Mouse (Mus musculus): ENCODE data around the gene Lrrc42. TPM values are rescaled to one million over a fixed set of nuclear protein-coding genes. Genes with fewer than 3 reads are reported as not detected.
A peak's percentile ranks its signal among the peaks of the same experiment; 100 is the strongest.

The Lrrc42 gene
- total RNA-seq (2021) = 10 to 100 TPM; 39.5 to 41.2 TPM
- long read RNA-seq, transcript Lrrc42-201 (8 exons, 1,755 nt) = major isoform, 10 of 20 reads
- long read RNA-seq, partial matches to known transcripts = 7 of 20 reads
- long read RNA-seq, other reads (novel, unspliced or antisense) = 3 of 20 reads

DNA sequence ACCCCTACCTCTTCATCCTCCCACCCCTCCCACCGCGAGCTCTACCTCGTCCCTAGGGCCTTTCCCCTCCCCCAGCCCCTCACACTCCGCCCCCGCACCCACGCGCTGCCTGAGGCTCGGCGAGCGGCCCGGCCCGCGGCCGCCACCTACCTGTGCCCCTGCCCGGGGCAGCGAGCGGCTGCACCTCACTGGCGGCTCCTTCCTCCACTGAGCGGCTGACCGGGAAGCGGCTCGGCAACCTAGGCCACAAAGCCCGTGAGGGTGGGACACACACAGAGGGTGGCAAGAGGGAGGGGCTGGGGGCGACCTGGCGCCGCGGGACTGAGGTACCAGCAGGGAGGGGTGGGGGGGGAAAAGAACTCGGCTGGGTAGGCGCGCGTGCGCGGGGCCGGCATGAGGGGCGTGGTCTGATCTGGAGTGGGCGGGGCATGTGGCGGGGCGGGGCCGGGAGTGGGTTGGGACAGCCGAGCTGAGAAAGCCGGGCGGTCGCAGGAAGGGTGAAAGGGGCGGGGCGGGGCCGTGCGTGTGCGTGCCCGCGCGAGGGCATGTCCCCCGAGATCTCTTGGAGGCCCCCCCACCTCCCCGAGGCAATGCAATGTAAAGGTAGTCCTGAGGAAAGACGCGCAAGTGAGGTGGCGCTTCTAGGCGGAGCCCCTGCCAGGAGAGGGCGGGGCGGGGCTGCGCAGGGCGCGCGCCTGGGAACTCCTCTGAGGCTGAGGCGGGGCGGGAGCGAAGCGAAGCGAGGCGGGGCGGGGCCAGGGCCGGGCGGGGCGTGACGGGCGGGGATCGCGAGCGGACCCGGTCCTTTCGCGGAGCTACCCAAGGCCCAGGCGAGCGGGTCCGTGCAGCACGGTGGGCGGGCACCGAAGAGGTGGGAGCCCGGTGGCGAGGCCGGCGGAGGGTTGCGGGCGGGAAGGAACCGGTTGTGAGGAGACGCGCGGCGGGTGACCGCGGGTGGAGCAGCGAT, at the start of gene Lrrc42, which contains the start of gene Hspb11:
Gene Lrrc42 (minus strand): TSS at position 408 of the 967 bp plus-strand sequence.
Gene Hspb11 (plus strand): TSS at position 469 of the 967 bp plus-strand sequence.
- peak; percentile 91 to 94 for DNase-seq (ENCODE audit: low spot score in 2 of 2)

DNA sequence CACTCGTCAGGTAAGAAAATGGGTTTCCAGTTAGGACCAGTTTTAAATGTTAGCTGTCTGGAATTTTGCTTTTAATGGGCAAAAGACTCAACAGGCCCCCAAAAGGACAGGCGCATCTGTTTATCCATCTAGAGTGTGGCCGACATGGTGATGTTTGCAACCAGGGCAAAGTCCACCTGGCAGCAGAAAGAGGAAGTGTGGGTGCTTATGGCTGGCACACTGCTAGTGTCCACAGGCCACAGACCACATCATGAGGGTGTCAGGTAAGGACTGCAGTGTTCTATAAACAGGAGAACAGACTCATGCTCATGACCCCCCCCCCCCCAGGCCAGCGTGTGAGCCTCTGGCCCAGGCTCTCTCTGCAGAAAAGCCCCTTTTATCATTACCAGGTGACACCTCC, 49.5 kb upstream of the Lrrc42 start:
- DNase-seq (ENCODE audit: low spot score in 2 of 2) = no peak

DNA sequence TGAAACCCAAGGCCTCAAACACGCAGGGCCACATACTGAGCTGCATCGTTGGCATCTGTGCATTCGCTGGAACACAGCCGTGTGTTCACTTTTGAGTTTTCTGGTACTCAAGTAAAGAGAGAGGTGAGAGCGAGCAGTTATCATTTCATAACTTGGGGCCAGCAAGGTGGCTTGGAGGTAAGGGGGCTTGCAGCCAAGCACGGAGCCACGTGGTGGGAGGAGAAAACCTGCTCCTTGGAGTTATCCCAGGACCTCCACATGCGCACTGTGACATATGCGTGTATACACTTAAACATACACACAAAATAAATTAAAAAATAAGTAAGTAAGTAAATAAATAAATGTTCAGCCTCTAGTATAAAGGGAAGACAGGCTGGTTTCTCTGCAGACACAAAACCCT, 48.9 kb upstream of the Lrrc42 start:
- DNase-seq (ENCODE audit: low spot score in 2 of 2) = no peak

DNA sequence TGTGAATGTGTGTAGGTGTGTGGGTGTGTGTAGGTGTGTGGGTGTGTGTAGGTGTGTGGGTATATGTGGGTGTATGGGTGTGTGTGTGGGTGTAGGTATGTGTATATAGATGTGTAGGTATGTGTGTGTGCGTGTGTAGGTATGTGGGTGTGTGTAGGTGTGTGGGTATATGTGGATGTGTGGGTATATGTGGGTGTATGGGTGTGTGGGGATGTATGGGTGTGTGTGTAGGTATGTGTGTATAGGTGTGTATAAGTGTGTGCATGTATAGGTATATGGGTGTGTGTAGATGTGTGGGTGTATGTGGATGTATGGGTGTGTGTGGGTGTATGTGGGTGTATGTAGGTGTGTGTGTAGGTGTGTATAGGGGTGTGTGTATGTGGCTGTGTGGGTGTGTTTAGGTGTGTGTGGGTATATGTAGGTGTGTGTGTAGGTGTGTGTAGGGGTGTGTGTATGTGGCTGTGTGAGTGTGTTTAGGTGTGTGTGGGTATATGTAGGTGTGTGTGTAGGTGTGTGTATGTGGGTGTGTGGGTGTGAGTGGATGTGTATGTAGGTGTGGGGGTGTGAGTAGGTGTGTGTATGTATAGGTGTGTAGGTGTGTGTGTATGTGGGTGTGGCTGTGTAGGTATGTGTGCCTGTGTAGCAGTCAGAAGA, 47.7 kb upstream of the Lrrc42 start:
- no peak for DNase-seq (ENCODE audit: low spot score in 2 of 2)

DNA sequence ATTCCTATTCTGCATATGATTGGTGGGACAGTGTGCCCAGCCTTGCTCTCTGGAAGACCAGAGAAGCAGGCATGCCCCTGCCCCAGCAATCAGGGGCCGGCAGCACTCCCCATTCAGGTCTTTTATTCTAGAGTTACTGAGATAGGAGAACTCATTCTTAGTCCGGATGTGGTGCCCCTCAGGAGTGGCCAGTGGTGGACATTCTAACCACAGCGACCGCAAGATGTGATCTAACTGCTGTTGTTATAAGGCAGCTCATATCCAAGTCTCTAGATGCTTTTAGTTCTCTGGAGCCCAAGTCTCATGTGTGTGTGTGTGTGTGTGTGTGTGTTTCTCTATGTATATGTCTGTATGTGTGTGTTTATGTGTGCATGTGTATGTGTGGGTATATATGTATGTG, 47.0 kb upstream of the Lrrc42 start:
- DNase-seq (ENCODE audit: low spot score in 2 of 2) = no peak

DNA sequence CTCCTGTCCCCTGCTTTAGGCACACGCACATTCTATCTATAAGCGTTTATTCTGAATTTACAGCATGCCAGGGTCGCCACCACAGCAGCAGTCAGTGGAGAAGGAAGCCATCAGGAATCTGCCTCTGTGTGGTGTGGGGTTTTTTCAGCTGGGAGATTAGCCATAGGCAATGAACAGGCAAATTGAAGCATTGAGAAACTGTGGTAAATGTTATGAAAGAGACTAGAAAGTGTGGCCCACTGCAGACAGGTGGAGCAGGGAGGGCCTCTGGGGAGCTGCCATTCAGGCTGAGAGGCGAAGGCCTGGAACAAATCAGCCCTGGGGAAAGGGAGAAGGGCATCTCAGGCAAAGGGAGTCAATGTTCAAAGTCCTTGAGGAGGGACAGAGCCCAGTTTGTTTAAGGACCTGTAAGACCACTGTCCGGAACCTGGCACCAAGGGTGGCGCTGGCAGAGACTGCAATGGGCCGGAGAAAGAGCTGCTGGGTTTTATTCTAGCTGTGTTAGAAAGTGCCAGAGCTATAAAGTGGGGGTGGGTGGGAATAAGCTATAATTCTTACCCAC, 46.5 kb upstream of the Lrrc42 start:
- DNase-seq (ENCODE audit: low spot score in 2 of 2) = no peak

DNA sequence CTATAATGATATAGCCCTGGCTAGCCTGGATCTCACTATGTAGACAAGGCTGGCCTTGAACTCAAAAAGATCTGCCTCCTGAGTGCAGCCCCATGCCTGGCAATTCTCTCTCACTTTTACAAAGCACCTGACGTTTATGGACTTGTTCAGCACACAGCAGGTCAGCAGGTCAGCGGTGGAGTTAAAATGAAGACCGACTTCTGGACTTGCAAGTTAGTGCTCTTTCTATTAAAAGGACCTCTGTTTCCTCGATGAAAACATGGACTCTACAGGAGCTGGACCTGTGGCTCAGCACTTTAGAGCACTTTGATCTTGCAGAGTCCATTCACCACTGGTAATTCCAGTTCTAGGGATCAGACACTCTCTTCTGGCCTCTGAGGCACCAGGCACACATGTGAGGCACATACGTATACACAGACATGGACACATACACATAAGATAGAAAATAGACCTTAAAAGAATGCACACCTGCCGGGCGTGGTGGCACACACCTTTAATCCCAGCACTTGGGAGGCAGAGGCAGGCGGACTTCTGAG, 44.8 kb upstream of the Lrrc42 start:
- DNase-seq (ENCODE audit: low spot score in 2 of 2) = no peak

DNA sequence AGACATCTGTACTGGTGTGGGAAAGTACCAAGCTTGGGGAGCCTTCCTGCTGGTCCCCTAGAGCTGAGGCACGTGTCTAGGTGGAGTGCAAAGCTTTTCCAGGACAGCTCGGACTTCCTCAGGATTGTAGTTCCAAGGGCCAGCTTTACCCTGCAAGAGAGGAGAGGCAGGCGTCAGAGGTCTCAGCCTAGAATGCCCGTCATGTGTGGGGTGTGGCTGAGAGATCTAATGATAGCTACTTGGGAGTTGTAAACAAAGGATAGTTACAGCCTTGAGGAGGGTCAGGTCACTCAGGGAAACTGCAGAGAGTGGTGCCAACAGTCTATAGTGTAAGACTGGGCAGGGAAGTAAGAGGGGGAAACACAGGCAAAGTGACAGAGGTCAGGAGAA, 38.9 kb upstream of the Lrrc42 start:
- no peak for DNase-seq (ENCODE audit: low spot score in 2 of 2)

DNA sequence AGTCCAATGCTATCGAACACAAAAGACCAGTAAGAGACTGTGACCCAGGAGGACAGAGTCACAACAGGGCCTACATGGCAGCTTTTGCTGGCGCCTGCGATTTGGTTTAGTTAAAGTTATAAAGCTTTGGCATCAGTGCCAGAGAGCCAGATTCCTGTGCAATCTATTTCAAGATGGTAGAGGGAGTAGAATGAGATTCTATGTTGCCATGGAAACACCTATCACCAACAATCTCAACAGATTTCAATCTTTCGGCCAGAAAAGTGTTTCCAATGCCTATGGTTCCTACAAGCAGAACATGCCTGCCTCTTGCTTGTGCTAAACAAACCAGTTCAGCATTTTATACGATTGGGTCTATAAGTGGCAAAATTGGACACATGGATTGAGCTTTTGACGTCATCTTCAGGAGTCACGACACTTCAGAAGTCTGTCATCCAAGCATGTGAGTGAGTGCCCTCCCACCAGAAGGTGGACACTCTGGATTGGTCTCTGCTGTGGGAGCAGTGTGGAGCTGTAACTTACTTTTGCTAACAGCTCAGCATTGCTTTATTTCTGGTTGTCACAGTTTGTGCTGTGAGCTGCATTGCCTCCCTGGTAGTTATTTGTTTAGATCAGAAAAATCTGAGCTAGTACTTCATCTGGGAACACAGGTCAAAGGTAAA, 38.4 kb upstream of the Lrrc42 start:
- no peak for DNase-seq (ENCODE audit: low spot score in 2 of 2)

DNA sequence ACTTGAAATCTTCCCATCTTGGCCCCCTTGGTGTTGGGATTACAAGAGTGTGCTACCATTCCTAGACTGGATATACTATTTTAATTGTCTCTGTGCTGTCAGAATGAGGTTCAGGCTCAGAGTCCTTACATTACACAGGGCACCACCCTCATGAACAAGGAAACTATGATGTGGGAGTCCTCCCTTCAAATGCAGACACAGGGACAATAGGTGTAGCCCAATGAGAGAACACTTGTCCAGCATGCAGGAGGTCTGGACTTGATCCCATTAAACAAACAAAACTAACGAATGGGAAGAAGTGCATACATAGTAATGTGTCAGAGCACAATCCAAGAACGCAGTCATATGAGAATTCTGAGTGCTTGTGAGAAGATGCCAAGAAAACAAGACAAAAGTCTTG, 34.2 kb upstream of the Lrrc42 start:
- DNase-seq (ENCODE audit: low spot score in 2 of 2) = no peak

DNA sequence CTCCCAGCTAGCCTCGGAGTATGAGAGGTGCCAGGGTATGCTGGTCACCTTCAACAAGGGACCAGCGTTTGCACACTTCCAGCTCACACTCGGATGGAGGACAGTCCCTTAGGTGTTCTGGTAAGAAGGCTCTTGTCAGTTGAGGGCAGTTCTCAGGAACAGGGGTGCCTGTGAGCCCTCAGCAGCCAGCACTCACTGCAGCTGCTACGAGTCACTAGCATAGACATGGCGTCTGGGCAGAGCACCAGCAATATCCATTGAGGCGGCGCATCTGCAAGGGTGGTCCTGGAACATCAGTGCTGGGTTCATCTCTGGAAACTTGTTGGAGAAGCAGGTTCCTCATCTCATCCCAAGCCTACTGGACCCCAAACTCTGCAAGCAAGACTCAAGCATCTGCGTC, 33.1 kb upstream of the Lrrc42 start:
- DNase-seq (ENCODE audit: low spot score in 2 of 2) = no peak

DNA sequence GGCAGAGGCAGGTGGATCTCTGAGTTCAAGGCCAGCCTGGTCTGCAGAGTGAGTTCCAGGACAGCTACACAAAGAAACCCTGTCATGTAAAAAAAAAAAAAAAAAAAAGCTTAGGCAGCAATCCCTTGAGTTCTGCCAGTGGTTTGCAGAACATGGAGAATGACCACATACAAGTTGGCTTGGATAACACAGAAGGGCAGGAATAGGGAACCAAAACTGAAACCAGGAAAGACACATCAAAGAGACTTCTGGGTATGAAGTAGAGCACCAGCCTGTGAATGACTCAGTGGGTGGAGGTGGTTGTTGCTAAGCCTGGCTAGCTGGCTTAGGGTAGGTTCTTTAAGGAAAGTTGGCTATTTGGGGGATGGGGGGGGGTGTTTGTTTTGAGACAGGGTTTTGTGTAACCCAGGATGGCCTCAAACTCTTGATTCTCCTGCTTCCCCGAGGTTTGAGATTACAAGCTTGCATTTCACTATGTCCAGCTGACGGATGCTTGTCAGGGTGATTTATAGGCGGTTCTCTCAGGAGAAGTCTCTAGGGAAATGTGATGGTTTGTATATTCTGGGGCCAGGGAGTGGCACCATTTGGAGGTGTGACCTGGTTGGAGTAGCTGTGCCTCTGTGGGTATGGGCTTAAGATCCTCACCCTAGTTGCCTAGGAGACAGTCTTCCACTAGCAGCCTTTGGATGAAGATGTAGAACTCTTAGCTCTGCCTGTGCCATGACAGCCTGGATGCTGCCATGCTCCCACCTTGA, 32.3 kb upstream of the Lrrc42 start:
- DNase-seq (ENCODE audit: low spot score in 2 of 2) = no peak

DNA sequence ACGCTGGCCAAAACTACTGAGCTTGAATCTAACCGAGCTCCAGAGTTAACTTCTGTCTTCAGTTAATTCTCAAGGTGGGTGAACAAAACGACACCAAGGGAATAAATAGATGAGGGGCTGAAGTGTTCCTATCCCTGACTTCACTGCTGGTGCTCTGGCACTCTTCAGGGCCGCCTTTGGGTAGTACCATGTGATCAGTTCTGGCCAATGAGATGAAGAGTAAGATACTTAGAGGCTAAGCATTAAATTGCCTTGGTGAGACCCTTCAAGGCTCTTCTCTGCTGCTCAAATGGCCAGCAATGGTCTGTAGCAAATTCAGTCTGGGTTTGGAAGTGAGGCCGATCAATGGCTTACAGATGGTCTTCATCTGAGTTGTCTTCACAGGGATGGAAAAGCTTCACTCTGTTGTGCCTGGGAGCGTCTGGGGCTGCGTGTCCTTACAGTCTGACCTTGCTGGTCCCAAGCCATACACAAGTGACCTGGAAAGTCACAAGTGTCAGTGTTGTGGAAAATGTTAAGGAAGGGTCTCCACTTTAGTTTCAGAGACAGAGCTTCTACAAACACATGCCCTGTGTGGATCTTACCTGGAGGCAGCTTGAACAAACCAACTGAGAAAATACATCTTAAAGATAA, 27.6 kb upstream of the Lrrc42 start:
- DNase-seq (ENCODE audit: low spot score in 2 of 2) = no peak

DNA sequence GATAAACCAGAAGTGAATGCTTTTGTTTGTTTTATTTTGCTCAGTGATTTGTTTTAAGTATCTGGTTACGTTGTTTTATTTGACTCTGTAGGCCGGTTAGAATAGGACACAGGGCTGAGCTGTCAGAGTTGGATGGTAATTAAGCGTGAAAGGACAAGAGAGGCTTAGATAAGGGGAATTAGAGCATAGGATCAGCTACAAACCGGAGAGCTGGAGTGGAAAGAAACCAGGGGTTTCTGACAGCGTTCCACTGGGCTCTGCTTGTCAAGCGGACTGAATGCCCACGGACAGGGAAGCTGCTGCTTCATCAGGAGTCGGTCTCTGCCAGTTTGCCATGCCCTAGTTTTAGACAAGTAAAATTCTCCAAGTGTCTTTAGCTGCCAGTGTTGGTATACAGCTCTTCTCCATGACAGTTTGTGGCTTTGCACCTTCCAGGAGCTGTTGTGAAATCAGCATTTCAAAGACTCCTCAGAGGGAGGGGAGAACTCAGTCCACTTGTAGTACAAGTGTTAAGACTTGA, 24.9 kb upstream of the Lrrc42 start:
- DNase-seq (ENCODE audit: low spot score in 2 of 2) = no peak

DNA sequence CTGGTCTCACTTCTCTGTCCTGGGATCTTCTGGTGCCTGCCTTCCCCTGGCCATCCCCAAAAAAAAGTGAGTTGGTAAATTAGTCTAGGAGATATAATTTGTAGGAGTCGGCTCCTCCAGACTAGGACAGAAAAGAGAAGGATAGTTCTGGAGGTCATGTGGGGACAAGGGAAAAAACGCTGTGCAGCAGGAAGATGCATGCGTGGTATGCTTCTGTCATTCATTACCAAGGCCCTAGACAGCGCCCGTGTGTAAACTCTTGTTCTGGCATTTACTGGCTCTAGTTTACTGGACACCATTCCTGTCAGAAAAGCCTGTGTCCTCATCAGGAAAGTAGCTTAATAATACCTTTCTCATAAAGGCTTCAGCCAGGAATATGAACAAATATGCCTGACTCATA, 21.2 kb upstream of the Lrrc42 start:
- no peak for DNase-seq (ENCODE audit: low spot score in 2 of 2)

DNA sequence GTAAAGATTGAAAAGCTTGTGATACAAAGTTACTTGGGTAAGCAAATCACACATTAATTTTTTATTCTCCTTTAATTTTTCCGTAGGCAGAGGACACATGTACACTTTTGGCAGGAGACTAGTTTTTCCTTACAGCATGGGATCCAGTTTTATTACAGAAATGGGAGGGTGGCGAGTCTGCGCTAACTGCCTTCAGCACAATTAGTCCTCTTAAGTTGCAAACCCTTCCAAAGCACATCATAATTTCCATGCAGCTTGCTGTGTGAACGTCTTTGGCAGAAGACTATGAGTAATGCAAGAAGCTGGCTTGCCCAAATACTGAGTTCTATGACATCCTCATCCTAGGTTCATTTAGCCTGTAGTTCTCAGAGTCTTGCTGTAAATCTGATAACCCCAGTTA, 20.4 kb upstream of the Lrrc42 start:
- DNase-seq (ENCODE audit: low spot score in 2 of 2) = no peak

DNA sequence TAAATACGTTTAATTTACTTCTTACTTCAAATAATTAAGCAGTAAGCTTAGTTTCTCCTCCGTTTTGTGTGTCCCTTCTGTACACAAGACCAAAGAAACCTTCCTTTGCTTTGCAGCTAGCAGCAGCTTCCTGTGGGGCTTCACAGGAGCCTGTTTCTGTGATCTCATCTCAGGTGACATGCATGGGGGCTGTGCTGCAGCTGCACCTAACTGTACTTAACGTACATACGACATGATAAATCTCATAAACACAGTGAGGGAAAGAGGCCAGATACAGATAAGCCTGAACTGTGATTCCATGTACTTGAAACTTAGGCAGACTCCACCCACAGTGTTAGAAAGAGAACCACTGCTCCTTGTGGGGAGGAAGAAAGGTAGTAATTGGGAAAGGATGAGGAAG, 6.7 kb upstream of the Lrrc42 start:
- DNase-seq (ENCODE audit: low spot score in 2 of 2) = no peak

DNA sequence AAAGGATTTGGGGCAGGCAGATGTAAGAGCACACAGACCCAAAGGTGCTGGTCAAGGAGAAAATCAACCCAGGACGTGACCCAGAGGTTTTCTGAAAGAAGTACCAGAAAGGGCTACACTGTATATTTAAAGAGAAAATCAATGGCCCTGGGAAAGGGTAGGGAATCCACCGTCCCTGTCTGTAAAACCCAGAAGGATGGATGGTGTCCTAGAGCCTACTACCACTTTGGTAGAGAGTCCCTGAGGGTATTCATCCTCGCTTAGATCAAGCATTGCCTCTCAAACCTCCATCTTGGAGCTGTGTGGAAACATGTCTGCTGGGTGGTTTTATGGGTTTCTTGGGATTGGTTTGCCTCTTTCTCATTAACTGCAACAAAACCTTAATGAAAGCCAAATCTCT, 1.1 kb upstream of the Lrrc42 start:
- DNase-seq (ENCODE audit: low spot score in 2 of 2) = no peak

DNA sequence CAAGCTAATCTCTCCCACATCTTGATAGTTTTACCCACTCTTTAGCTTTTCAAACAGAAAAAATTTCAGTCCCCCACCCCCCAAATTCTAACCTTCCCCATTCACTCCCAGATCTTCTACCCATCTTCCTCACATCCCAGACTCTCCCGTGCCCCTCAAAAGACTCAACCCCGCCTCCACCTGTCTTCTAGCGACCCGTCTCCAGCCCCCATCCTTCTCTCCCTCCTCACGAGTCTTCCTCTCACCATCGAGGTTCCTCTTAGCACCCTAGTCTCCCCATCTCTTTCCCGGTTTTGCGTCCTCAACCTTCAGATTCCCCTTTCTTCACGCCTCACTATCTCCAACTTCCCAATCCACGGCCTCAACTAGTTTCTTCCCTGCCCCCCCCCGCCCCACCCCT, 810 bp downstream of the Lrrc42 start:
- DNase-seq (ENCODE audit: low spot score in 2 of 2) = no peak

DNA sequence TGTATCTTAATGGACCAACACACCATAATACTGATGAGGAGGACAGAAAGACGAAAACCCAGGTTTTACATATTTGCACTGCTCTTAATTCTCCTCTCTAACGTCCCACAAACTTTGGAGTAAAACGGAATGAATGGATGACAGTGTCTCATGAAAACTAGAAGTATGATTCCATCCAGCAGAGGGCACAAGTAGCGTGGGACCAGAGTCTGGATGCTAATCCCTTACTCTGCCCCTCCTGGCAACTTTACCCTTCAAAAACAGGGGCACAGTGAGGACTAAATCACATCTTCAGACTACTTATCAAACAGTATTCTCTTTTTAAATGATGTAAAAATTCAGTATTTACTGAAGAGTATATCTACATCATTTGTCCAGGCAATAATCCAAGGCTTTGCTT, 2.8 kb downstream of the Lrrc42 start:
- peak; percentile 39 to 56 for DNase-seq (ENCODE audit: low spot score in 2 of 2)

All from layer of hippocampus, postnatal 10 days (tissue).